Mouse (Mus musculus) neutrophil, adult 5-6 weeks (primary cell): ENCODE data around the gene Gad2. TPM values are rescaled to one million over a fixed set of nuclear protein-coding genes. Genes with fewer than 3 reads are reported as not detected.

ENCODE experiments used
- ATAC-seq: fragments of 151-379, 151-347 bp; 2 replicates; pipeline ENCODE4 v1.8.0; 2017; ENCODE audit warnings: mild to moderate bottlenecking, moderate TSS enrichment; ENCODE audit not compliant: insufficient number of reproducible peaks, poor library complexity, low FRiP score, severe bottlenecking; ENCODE audit errors: extremely low read depth
- total RNA-seq: library from RNA; stranded (forward); fragments of 200-1000 nt; gene quantifications from 2 replicates; pipeline ENCODE4 v1.2.3, GENCODE M21; 2017

The Gad2 gene
- total RNA-seq: not detected in 2 replicates

GRCm38 (mm10) chr2:22621828-22622731, at the start of gene Gad2:
TSS of gene Gad2 (plus strand) at chr2:22622205.
- no peak for ATAC-seq

- ATAC-seq: peak; percentile 47
Measured at GRCm38 (mm10) chr2:22587469-22588169, 34.4 kb upstream of the Gad2 start.

GRCm38 (mm10) chr2:22588170-22588541, 33.8 kb upstream of the Gad2 start:
- ATAC-seq: peak; percentile 17; the same call in 1 of the 2 replicates

- peak; percentile 39 for ATAC-seq
Measured at GRCm38 (mm10) chr2:22588673-22589381, 33.2 kb upstream of the Gad2 start.

- ATAC-seq: peak; percentile 44
Measured at GRCm38 (mm10) chr2:22589382-22590205, 32.4 kb upstream of the Gad2 start.

GRCm38 (mm10) chr2:22590206-22590490, 31.9 kb upstream of the Gad2 start:
- ATAC-seq: no peak

GRCm38 (mm10) chr2:22617951-22618350, 4.1 kb upstream of the Gad2 start:
- no peak for ATAC-seq

- ATAC-seq: no peak
Measured at GRCm38 (mm10) chr2:22619416-22619815, 2.6 kb upstream of the Gad2 start.

GRCm38 (mm10) chr2:22620030-22620429, 2.0 kb upstream of the Gad2 start:
- ATAC-seq: no peak

- ATAC-seq: no peak
Measured at GRCm38 (mm10) chr2:22620534-22620933, 1.5 kb upstream of the Gad2 start.

GRCm38 (mm10) chr2:22620978-22621827, 802 bp upstream of the Gad2 start:
- no peak for ATAC-seq

- ATAC-seq: no peak
Measured at GRCm38 (mm10) chr2:22623111-22624070, 1.4 kb downstream of the Gad2 start.

GRCm38 (mm10) chr2:22624188-22624975, 2.4 kb downstream of the Gad2 start:
- no peak for ATAC-seq

GRCm38 (mm10) chr2:22625096-22625960, 3.3 kb downstream of the Gad2 start:
- ATAC-seq: no peak

GRCm38 (mm10) chr2:22627147-22627666, 5.2 kb downstream of the Gad2 start:
- no peak for ATAC-seq
